Mouse (Mus musculus) left cerebral cortex, adult 2 months (tissue): Measurements from ENCODE around the gene Chrm3. TPM values are rescaled to one million over a fixed set of nuclear protein-coding genes. Genes with fewer than 3 reads are reported as not detected.

Experiments used
- DNase-seq, 2 experiments: peaks; one replicate each; pipeline ENCODE4 v3.0.0; 2021 to 2022; ENCODE audit warnings: low spot score in 2 of 2, mixed read lengths in 1 of 2; ENCODE audit errors: extremely low spot score in 1 of 2
- H3K27ac ChIP-seq: fragments of 200-600 bp; 2 replicates; pipeline ENCODE4 v1.8.1; 2022
- H3K4me3 ChIP-seq: fragments of 200-600 bp; 2 replicates; pipeline ENCODE4 v1.8.1; 2022
- CTCF ChIP-seq: fragments of 200-600 bp; IDR thresholded peaks from 2 replicates; pipeline ENCODE4 v1.8.1; 2022; ENCODE audit warnings: antibody characterized with exemption, mild to moderate bottlenecking, moderate library complexity
- intact Hi-C: fragments of 180-260 bp; cut with DNase I; formaldehyde crosslinking; loops from one replicate; pipeline ENCODE4 v1.15.1; 2025
- total RNA-seq, 2 experiments: library from RNA; stranded (reverse); gene quantifications; 2 replicates each; pipeline ENCODE4 v1.2.3; 2021

Chrm3 gene
- total RNA-seq, 2 experiments from 2014 or later: 52.6 to 55.0 TPM

GRCm38 (mm10) chr13:10019252-10019651, 341.4 kb downstream of the Chrm3 start:
- intact Hi-C loops: no loop called here
- DNase-seq: no peak
- TF ChIP-seq CTCF: no peak
- no peak overlapping the region for H3K4me3 ChIP-seq
- H3K27ac ChIP-seq: no peak overlapping the region

GRCm38 (mm10) chr13:10002916-10003315, 357.7 kb downstream of the Chrm3 start:
- no peak for DNase-seq

DNA sequence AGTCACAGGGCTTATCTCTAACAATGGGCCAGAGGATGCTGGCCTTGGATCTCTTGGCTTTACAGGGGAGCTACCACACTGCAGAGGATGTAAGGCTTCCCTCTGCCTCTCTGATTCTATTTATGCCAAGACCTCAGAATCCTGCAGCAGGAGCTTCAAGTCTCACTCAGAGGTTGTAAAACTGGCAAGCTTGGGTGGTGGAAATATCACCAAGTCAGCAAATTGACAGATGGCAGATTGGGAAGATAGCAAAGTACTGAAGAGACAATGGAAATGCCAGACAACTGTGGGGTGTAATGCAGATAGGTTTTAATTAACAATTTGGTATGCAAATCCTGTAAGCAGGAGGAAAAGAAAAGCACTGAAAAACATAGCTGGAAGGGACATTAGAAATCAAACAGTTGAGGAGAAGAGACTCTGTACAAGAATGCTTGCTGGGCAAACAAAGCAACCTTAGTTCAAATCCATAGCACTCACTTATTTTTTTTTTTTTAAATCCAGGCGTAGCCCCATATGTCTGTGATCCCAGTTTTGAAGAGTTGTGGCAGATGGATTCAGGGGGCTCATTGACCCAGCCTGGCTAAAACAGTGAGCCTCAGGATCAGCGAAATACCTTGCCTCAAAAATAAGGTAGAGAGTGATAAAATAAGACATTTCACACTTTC, 362.9 kb downstream of the Chrm3 start:
- no peak for DNase-seq
- H3K4me3 ChIP-seq: no peak overlapping the region
- no peak for TF ChIP-seq CTCF
- intact Hi-C loops: no loop called here
- H3K27ac ChIP-seq: no peak overlapping the region

More at GRCm38 (mm10) chr13:10002916-10003315, 357.7 kb downstream of the Chrm3 start:
- no peak overlapping the region for H3K27ac ChIP-seq
- no peak overlapping the region for H3K4me3 ChIP-seq
- TF ChIP-seq CTCF: no peak
- intact Hi-C loops: no loop called here

- Histone ChIP-seq H3K4me3 (no peak overlapping the region), H3K27ac (no peak overlapping the region)
- DNase-seq: no peak
- TF ChIP-seq CTCF: no peak
- intact Hi-C loops: no loop called here
Measured at GRCm38 (mm10) chr13:9995852-9996251, 364.8 kb downstream of the Chrm3 start.

- Histone ChIP-seq H3K27ac (no peak overlapping the region), H3K4me3 (no peak overlapping the region)
- no peak; the same call in 1 of the 2 replicates for TF ChIP-seq CTCF
- DNase-seq: no peak
- intact Hi-C loops: no loop called here
Measured at GRCm38 (mm10) chr13:9993571-9993970, 367.1 kb downstream of the Chrm3 start.

DNA sequence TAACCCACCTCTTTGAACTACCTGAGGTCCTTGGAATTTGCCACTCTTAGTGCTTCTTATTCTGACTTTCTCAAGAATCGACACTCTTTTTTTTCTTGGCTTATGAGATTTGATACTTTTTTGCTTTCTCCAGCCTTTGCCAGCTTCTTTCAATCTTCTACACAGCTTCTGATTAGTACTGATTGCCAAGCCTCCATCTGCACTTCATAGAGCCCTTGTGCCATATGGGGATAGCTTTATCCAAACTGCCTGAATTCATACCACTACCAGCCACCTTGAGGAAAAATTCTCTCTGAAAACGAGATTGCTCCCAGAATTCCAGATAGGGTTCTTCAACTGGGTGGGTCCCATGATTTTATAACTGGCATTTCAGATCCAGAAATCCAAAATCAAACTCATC, 368.0 kb downstream of the Chrm3 start:
- no peak overlapping the region for H3K4me3 ChIP-seq
- DNase-seq: no peak
- no peak overlapping the region for H3K27ac ChIP-seq
- intact Hi-C loops: no loop called here
- no peak for TF ChIP-seq CTCF

DNA sequence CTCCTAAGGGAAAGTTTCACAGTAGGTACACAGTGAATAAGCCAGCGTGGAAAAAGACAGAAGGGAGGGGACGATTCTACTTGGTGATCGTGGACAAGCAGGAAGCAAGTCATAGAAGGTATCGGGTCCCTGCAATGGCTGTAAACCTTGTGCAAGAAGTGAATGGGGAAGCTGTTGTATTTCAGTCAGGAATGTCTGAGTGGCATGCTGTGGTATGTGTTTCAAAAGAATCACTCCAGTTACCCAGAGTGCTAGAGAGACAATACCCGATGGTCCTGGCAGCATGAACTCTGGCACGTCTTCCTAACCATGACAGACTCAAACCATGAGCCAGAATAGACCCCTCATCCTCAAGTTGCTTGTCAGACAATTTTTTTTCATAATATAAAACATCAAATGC, 375.0 kb downstream of the Chrm3 start:
- DNase-seq: no peak
- H3K27ac ChIP-seq: no peak overlapping the region
- no peak overlapping the region for H3K4me3 ChIP-seq
- TF ChIP-seq CTCF: no peak
- intact Hi-C loops: no loop called here

GRCm38 (mm10) chr13:9983293-9983692, 377.4 kb downstream of the Chrm3 start:
- no peak for TF ChIP-seq CTCF
- intact Hi-C loops: no loop called here

GRCm38 (mm10) chr13:9977699-9978098, 382.9 kb downstream of the Chrm3 start:
- DNase-seq: no peak
- TF ChIP-seq CTCF: no peak
- Histone ChIP-seq H3K27ac (no peak overlapping the region), H3K4me3 (no peak overlapping the region)
- intact Hi-C loops: no loop called here

More at GRCm38 (mm10) chr13:9983293-9983692, 377.4 kb downstream of the Chrm3 start:
- Histone ChIP-seq H3K27ac (no peak overlapping the region), H3K4me3 (no peak overlapping the region)
- no peak for DNase-seq

- no peak overlapping the region for H3K27ac ChIP-seq
- TF ChIP-seq CTCF: no peak
- DNase-seq: no peak
- no peak overlapping the region for H3K4me3 ChIP-seq
- intact Hi-C loops: no loop called here
Measured at GRCm38 (mm10) chr13:9973742-9974321, 386.8 kb downstream of the Chrm3 start.

GRCm38 (mm10) chr13:9971845-9972244, 388.8 kb downstream of the Chrm3 start:
- Histone ChIP-seq H3K4me3 (no peak overlapping the region), H3K27ac (no peak overlapping the region)
- no peak for DNase-seq
- intact Hi-C loops: no loop called here
- TF ChIP-seq CTCF: no peak

DNA sequence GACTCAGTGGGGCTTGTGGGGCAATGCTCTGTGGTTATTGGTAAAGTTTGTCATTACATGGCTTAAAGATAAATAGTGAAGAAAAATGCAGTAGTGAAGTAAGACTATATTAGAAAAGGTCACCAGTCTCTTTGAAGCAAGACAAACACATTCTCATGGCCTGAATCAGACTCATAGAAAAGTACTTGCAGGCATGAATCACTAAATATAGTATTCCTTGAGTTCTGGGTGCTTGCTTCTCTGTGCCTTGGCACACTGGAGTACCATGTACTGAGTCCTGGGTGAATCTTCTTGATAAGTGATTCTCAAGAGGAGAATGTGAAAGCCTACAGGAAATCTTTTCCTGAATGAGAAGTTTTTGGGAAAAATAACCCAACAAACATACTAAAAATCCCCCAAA, 408.0 kb downstream of the Chrm3 start:
- Histone ChIP-seq H3K27ac (no peak overlapping the region), H3K4me3 (no peak overlapping the region)
- intact Hi-C loops: no loop called here
- no peak for DNase-seq
- no peak for TF ChIP-seq CTCF

DNA sequence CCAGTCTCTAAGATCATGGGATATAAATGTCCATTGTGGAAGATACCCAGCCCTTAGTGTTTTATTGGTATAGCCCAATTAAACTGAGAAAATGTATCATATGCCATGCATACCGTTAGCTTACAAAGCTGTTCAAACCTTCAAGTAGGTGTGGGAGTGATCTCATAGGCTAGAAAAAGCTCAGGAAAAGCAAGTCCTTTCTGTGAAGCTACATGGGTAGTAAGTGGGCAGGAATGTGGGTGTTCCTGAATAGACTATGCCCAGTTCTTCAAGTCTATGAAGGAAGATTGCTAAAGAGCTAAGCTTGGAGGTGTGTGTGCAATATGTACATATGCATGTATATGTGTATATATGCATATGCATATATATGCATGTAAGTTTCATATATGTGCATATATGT, 409.3 kb downstream of the Chrm3 start:
- H3K4me3 ChIP-seq: no peak overlapping the region
- DNase-seq: no peak
- TF ChIP-seq CTCF: no peak
- no peak overlapping the region; the same call in 1 of the 2 replicates for H3K27ac ChIP-seq
- intact Hi-C loops: no loop called here
